22 mouse cellular contexts compared by ENCODE assay signal in the genomic region with DNA sequence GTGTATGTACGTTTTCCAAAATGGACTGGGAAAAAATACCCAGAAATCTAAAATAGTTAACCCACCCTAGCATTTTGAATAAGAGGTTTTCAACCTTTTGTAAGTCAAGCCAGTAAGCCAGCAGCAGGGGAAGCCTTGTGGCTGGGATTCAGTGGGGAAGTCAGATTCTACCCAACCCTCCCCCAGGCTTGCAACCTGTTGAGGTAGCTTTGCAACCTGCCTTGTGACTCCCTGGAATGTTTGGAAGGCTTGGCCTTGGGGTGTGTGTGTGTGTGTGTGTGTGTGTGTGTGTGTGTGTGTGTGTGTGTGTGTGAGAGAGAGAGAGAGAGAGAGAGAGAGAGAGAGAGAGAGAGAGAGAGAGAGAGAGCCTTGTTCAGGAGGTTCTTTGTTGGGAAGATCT. TPM values are rescaled to one million over a fixed set of nuclear protein-coding genes. Genes with fewer than 3 reads are reported as not detected.
DNase-seq lines count a peak whose midpoint lies in the region; ATAC-seq and TF ChIP-seq lines count a peak whose summit lies in the region.
"Had no signal": no experiment of that assay in that cellular context is flagged by ENCODE, and none has a peak within 500 bp of the region (broad histone marks: within the 10 kb centered on the region; RNA-seq: fewer than 3 reads in every experiment).

No protein-coding gene starts in this region.

- no peak overlapping the region for H3K4me3 ChIP-seq in kidney, adult 2 months (ENCODE audit: insufficient read depth, low read depth, low read length)
- no peak overlapping the region for H3K4me3 ChIP-seq in kidney, postnatal 0 days (replicated peaks; ENCODE audit: low read depth, low read length)
- no peak overlapping the region for H3K4me3 ChIP-seq in kidney, embryonic 15.5 days (replicated peaks)
- H3K4me3 ChIP-seq: embryonic facial prominence, embryonic 13.5 days; embryonic facial prominence, embryonic 15.5 days; erythroblast, embryonic 14.5 days; forebrain, embryonic 10.5 days; forebrain, embryonic 12.5 days had no signal

- H3K36me3 ChIP-seq in kidney, adult 2 months (ENCODE audit: control insufficient read depth, insufficient read depth, low read length): no peaks in the 10 kb centered on the region
- no peaks in the 10 kb centered on the region for H3K36me3 ChIP-seq in kidney, postnatal 0 days (ENCODE audit: insufficient read depth, low read length)
- no peaks in the 10 kb centered on the region for H3K36me3 ChIP-seq in kidney, embryonic 15.5 days
- H3K36me3 ChIP-seq: embryonic facial prominence, embryonic 13.5 days; embryonic facial prominence, embryonic 15.5 days; forebrain, embryonic 10.5 days; forebrain, embryonic 12.5 days had no signal

- no peaks in the 10 kb centered on the region for H3K27me3 ChIP-seq in kidney, adult 2 months (replicated peaks; ENCODE audit: control insufficient read depth, insufficient read depth, low read length)
- H3K27me3 ChIP-seq in kidney, postnatal 0 days (ENCODE audit: insufficient read depth, low read length): no peaks in the 10 kb centered on the region
- peaks cover 6% of the 10 kb centered on the region; the same call in 1 of the 2 replicates for H3K27me3 ChIP-seq in kidney, embryonic 15.5 days
- H3K27me3 ChIP-seq: embryonic facial prominence, embryonic 15.5 days had no signal

- no peak overlapping the region for H3K9ac ChIP-seq in kidney, postnatal 0 days (ENCODE audit: low read depth, low read length)
- H3K9ac ChIP-seq in kidney, embryonic 15.5 days: no peak overlapping the region
- H3K9ac ChIP-seq: embryonic facial prominence, embryonic 15.5 days; forebrain, embryonic 12.5 days had no signal

- H3K4me2 ChIP-seq in kidney, postnatal 0 days (ENCODE audit: low read length): no peak overlapping the region
- H3K4me2 ChIP-seq in kidney, embryonic 15.5 days: no peak overlapping the region
- H3K4me2 ChIP-seq: embryonic facial prominence, embryonic 13.5 days; embryonic facial prominence, embryonic 15.5 days; forebrain, embryonic 12.5 days had no signal

- no peak for ATAC-seq in kidney, postnatal 0 days (replicated peaks; ENCODE audit: low FRiP score, low read depth)
- no peak for ATAC-seq in kidney, embryonic 15.5 days (replicated peaks; ENCODE audit: low FRiP score)
- ATAC-seq: forebrain, embryonic 14.5 days; forebrain, embryonic 16.5 days had no signal

- no peaks in the 10 kb centered on the region for H3K9me3 ChIP-seq in kidney, postnatal 0 days (replicated peaks; ENCODE audit: low read length)
- no peaks in the 10 kb centered on the region for H3K9me3 ChIP-seq in kidney, embryonic 15.5 days (replicated peaks)
- H3K9me3 ChIP-seq: embryonic facial prominence, embryonic 13.5 days; embryonic facial prominence, embryonic 15.5 days; forebrain, embryonic 10.5 days; forebrain, embryonic 12.5 days had no signal

- peak; percentile 51 for DNase-seq in kidney, adult 2 months
- no peak for DNase-seq in kidney, postnatal 14 days
- DNase-seq in kidney, postnatal 0 days (ENCODE audit: low spot score): no peak
- peak; percentile 42 to 45 for DNase-seq in kidney, postnatal 36 days
- no peak for DNase-seq in kidney, postnatal 10 days
- DNase-seq: adrenal gland, adult 2 months; adrenal gland, postnatal 10 days; adrenal gland, postnatal 36 days; cerebellum, adult 11 months; cerebellum, adult 18-20 months; cerebellum, adult 9-11 months; cerebellum, postnatal 14 days; cerebellum, postnatal 36 days; embryo, embryonic 11 days had no signal

- 0 out of 2 replicates have a peak overlapping the region, but pooled peaks have one; percentile 32 for H3K27ac ChIP-seq in kidney, adult 2 months (ENCODE audit: insufficient read depth, low read depth, low read length)
- H3K27ac ChIP-seq in kidney, postnatal 0 days: peak overlapping the region; percentile 25; the same call in 1 of the 2 replicates
- no peak overlapping the region for H3K27ac ChIP-seq in kidney, embryonic 15.5 days
- H3K27ac ChIP-seq: embryonic facial prominence, embryonic 13.5 days; embryonic facial prominence, embryonic 15.5 days; forebrain, embryonic 10.5 days; forebrain, embryonic 12.5 days had no signal

- peaks cover 58% of the 10 kb centered on the region for H3K4me1 ChIP-seq in kidney, adult 2 months (ENCODE audit: control insufficient read depth, insufficient read depth, low read length)
- H3K4me1 ChIP-seq in kidney, postnatal 0 days (replicated peaks; ENCODE audit: insufficient read depth, low read length): peaks cover 14% of the 10 kb centered on the region; the same call in 1 of the 2 replicates
- H3K4me1 ChIP-seq in kidney, embryonic 15.5 days: peaks cover 39% of the 10 kb centered on the region

- no peak for TF ChIP-seq CTCF in kidney, adult 2 months (conservative IDR thresholded peaks at IDR 0.05; ENCODE audit: insufficient read depth, insufficient read length, low read depth, low read length)
- TF ChIP-seq CTCF in kidney, postnatal 0 days (IDR thresholded peaks at IDR 0.05; ENCODE audit: low read depth): no peak

- TF ChIP-seq POLR2A in kidney, adult 2 months (IDR thresholded peaks at IDR 0.05; ENCODE audit: low read depth, low read length): no peak

- WGBS in kidney, adult 2 months: 76% methylated on average over 1 of the region's 1 CpGs
- WGBS in kidney, postnatal 0 days: 69% methylated on average over 1 of the region's 1 CpGs
- WGBS in kidney, embryonic 15.5 days: 94% methylated on average over 1 of the region's 1 CpGs

RNA-seq across cellular contexts. Expression of a gene that starts 9.0 kb away (rescaled TPM):
- polyA plus RNA-seq in kidney, adult 2 months (2012; rRNA removed): 17.5 and 19.9 TPM in 2 replicates
- polyA plus RNA-seq in kidney, postnatal 0 days (2015; fragmentation: Nextera tagmentation; extraction: Ambion mirVana): 3.3 TPM in 2 replicates
- polyA plus RNA-seq in kidney, embryonic 15.5 days (2015; fragmentation: Nextera tagmentation; extraction: Ambion mirVana): 3.8 and 4.4 TPM in 2 replicates

RNA-seq across cellular contexts. Expression of a gene that starts 17.1 kb away (rescaled TPM):
- 7.4 and 8.0 TPM in 2 replicates for polyA plus RNA-seq in kidney, adult 2 months (2012; rRNA removed)
- polyA plus RNA-seq in kidney, postnatal 0 days (2015; fragmentation: Nextera tagmentation; extraction: Ambion mirVana): 23.9 and 25.1 TPM in 2 replicates
- polyA plus RNA-seq in kidney, embryonic 15.5 days (2015; fragmentation: Nextera tagmentation; extraction: Ambion mirVana): 25.9 and 28.4 TPM in 2 replicates

RNA-seq across cellular contexts. Expression of a gene that starts 47.4 kb away (rescaled TPM):
- 215 and 219 TPM in 2 replicates for polyA plus RNA-seq in kidney, adult 2 months (2012; rRNA removed)
- 68.9 and 79.2 TPM in 2 replicates for polyA plus RNA-seq in kidney, postnatal 0 days (2015; fragmentation: Nextera tagmentation; extraction: Ambion mirVana)
- 71.6 and 82.8 TPM in 2 replicates for polyA plus RNA-seq in kidney, embryonic 15.5 days (2015; fragmentation: Nextera tagmentation; extraction: Ambion mirVana)

Comparison
In these comparisons a context has a peak if more than half of its experiments do, and no peak if none do; other contexts are left out.
1. DNase-seq: peak in kidney, adult 2 months (single experiment) and kidney, postnatal 36 days (2 of 2); none in kidney, postnatal 14 days (single experiment), kidney, postnatal 0 days (single experiment) and kidney, postnatal 10 days (single experiment).